Mouse (Mus musculus) kidney, embryonic 16.5 days (tissue): ENCODE measurements at regions not wholly inside any gene's neighbourhood (a gene's known extent, or its start where the extent isn't known, plus 50 kb on each side); places are given as distances from the start of the nearest gene placed in this dataset.
"Not testable (repeated sequence)": the region's sequence is repeated elsewhere in the genome, so short reads cannot be mapped to it uniquely, and the experiment has no call there.

Source experiments
- ATAC-seq: fragments of 200-750 bp; cut with Nextera tagmentation; 2 replicates; pipeline ENCODE4 v1.8.0; 2017; ENCODE audit warnings: moderate TSS enrichment; ENCODE audit not compliant: low FRiP score, low TSS enrichment
- H3K27ac ChIP-seq: fragments of 300-500 bp; sonication (generic); 2 replicates; pipeline ENCODE4 v1.5.1; 2014; ENCODE audit warnings: low read length
- H3K27me3 ChIP-seq: fragments of 300-500 bp; sonication (generic); 2 replicates; pipeline ENCODE4 v1.6.1; 2014; ENCODE audit warnings: low read length, control low read depth, mixed read lengths; ENCODE audit not compliant: insufficient read depth
- H3K36me3 ChIP-seq: fragments of 300-500 bp; sonication (generic); 2 replicates; pipeline ENCODE4 v1.6.1; 2014; ENCODE audit warnings: low read length, control low read depth, mixed read lengths; ENCODE audit not compliant: insufficient read depth
- H3K4me1 ChIP-seq: fragments of 300-500 bp; sonication (generic); 2 replicates; pipeline ENCODE4 v1.6.1; 2014; ENCODE audit warnings: low read length, control low read depth, mixed read lengths; ENCODE audit not compliant: insufficient read depth
- H3K4me2 ChIP-seq: fragments of 300-500 bp; sonication (generic); replicated peaks from 2 replicates; pipeline ENCODE4 v1.6.1; 2014; ENCODE audit warnings: low read depth, low read length
- H3K4me3 ChIP-seq: fragments of 300-500 bp; sonication (generic); 2 replicates; pipeline ENCODE4 v1.5.1; 2014; ENCODE audit warnings: mild to moderate bottlenecking, low read length
- H3K9ac ChIP-seq: fragments of 300-500 bp; sonication (generic); replicated peaks from 2 replicates; pipeline ENCODE4 v1.6.1; 2014; ENCODE audit warnings: low read length
- H3K9me3 ChIP-seq: fragments of 300-500 bp; sonication (generic); 2 replicates; pipeline ENCODE4 v1.6.1; 2016; ENCODE audit warnings: low read length, control low read depth
- WGBS: fragments of 180-500 bp; shearing (Covaris S2); extraction: QIAGEN DNeasy Blood & Tissue Kit; methylation state at CpG from one replicate; pipeline ENCODE4 v1.1.7; 2014; 5-methylcytosine and 5-hydroxymethylcytosine counted together

DNA sequence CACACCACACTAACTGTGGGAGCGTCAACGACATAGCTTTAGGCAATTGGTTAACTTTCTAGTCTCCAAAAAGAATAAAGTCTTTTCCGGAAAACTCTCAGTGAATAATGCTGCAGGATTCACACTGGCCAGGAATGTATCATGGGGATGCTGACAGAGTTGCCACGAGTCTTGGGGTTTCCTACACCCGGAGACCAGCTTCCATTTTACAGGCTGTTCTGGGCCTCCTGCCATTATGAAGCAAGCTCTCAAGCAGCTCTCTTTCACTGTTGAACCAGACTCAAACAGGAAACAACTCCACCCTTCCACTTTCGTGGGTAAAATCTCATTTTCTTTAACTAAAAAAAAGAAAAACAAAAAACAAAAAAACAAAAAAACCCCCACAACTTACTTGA is 123.0 kb upstream of the Tbl1xr1 start:
- 77% methylated on average over 6 of the region's 6 CpGs for WGBS
- no peaks in the 10 kb centered on the region for H3K9me3 ChIP-seq
- H3K36me3 ChIP-seq: no peaks in the 10 kb centered on the region
- no peak overlapping the region for H3K9ac ChIP-seq
- no peak overlapping the region for H3K27ac ChIP-seq
- H3K4me3 ChIP-seq: no peak overlapping the region
- peaks cover 9% of the 10 kb centered on the region; the same call in 1 of the 2 replicates for H3K4me1 ChIP-seq
- no peaks in the 10 kb centered on the region for H3K27me3 ChIP-seq
- ATAC-seq: no peak
- H3K4me2 ChIP-seq: no peak overlapping the region

DNA sequence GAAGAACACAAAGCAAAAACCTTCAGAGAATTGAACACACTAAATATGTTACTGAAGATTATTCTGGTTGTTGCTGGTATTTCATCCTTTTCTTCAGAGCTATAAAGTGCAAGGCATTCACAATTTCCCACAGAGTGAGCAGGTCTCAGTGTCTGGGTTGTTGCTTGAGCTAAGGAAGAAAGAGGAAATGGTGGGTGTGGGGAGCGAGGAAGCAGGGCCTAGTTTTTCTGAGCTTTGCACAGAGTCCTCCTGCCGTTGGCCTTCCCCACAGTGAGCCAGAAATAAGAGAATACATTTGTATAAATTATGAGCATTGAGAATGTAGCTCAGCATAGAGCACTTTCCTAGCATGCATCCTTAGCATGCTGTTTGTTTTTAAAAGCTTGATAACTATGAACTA is 120.8 kb upstream of the Tbl1xr1 start:
- Histone ChIP-seq H3K27me3 (no peaks in the 10 kb centered on the region), H3K36me3 (no peaks in the 10 kb centered on the region)
- WGBS: 62% methylated on average over 2 of the region's 2 CpGs

GRCm38 (mm10) chr3:21957105-21957504 is 119.3 kb upstream of the Tbl1xr1 start:
- H3K9me3 ChIP-seq, ATAC-seq, H3K9ac ChIP-seq, H3K27ac ChIP-seq, H3K36me3 ChIP-seq, H3K4me3 ChIP-seq, H3K4me2 ChIP-seq, H3K27me3 ChIP-seq: not testable (repeated sequence)
- 63% methylated on average over 6 of the region's 6 CpGs for WGBS
- peaks cover 24% of the 10 kb centered on the region for H3K4me1 ChIP-seq

More for the DNA sequence above, 120.8 kb upstream of the Tbl1xr1 start:
- no peak overlapping the region for H3K27ac ChIP-seq
- peaks cover 11% of the 10 kb centered on the region for H3K4me1 ChIP-seq
- H3K9me3 ChIP-seq: no peaks in the 10 kb centered on the region
- no peak overlapping the region for H3K4me3 ChIP-seq
- no peak overlapping the region for H3K4me2 ChIP-seq
- no peak overlapping the region for H3K9ac ChIP-seq
- no peak for ATAC-seq

- Histone ChIP-seq H3K4me3 (no peak overlapping the region), H3K9me3 (no peaks in the 10 kb centered on the region), H3K36me3 (no peaks in the 10 kb centered on the region), H3K27me3 (no peaks in the 10 kb centered on the region), H3K4me2 (no peak overlapping the region), H3K4me1 (peaks cover 31% of the 10 kb centered on the region), H3K27ac (no peak overlapping the region), H3K9ac (no peak overlapping the region)
- WGBS: 86% methylated on average over 6 of the region's 6 CpGs
- no peak for ATAC-seq
Observed at GRCm38 (mm10) chr3:21958595-21959286, 117.7 kb upstream of the Tbl1xr1 start.

DNA sequence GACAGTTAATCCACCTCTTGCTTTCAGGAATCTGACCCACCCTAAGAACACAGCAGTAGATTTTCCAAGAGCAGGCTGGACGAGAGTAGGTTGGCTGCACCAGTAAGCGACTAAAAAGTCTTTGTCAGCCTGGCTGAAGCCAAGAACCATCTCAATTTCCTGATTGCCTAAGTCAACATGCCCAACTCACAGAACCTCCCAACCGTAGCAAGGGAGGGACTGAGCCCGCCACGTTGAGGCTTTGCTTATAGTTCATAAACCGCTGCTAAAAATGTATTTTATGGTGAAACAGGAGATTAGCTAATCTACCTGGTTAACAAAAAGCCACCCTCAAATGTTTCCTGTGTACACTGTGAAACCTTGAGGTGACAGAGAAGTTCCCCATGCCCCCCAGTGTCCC is 115.4 kb upstream of the Tbl1xr1 start:
- ATAC-seq: peak; percentile 50; the same call in 1 of the 2 replicates
- Histone ChIP-seq H3K27ac (peak overlapping the region; percentile 44), H3K9me3 (no peaks in the 10 kb centered on the region), H3K27me3 (no peaks in the 10 kb centered on the region), H3K36me3 (no peaks in the 10 kb centered on the region), H3K4me3 (no peak overlapping the region), H3K9ac (no peak overlapping the region), H3K4me2 (no peak overlapping the region), H3K4me1 (peaks cover 35% of the 10 kb centered on the region)
- 39% methylated on average over 6 of the region's 6 CpGs for WGBS

DNA sequence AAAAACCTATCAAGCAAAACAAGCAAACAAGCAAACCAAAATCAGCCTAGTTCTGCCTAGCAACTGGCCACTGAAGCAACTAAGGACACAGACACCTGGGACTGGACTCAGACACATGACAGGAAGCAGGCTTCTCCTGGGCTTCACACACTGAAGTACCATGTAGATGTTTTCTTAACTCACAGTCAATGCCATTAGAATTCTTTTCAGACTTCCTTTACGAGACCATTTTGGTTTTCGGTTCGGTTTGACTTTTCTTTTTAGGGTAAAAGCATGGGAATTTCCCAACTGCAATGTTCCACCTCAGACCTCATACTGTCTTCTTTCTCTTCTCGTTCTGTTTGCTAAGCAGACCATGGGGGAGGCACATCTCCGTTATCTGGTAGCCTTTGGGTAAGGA is 114.7 kb upstream of the Tbl1xr1 start:
- Histone ChIP-seq H3K4me1 (peaks cover 35% of the 10 kb centered on the region), H3K36me3 (no peaks in the 10 kb centered on the region), H3K27ac (0 out of 2 replicates have a peak overlapping the region, but pooled peaks have one; percentile 20), H3K27me3 (no peaks in the 10 kb centered on the region), H3K9me3 (no peaks in the 10 kb centered on the region), H3K9ac (no peak overlapping the region), H3K4me3 (no peak overlapping the region), H3K4me2 (no peak overlapping the region)
- no peak for ATAC-seq
- 72% methylated on average over 5 of the region's 5 CpGs for WGBS

- H3K9me3 ChIP-seq: no peaks in the 10 kb centered on the region
- no peak for ATAC-seq
- peaks cover 35% of the 10 kb centered on the region for H3K4me1 ChIP-seq
- 45% methylated on average over 7 of the region's 7 CpGs for WGBS
- H3K27ac ChIP-seq: peak overlapping the region; percentile 57; the same call in 1 of the 2 replicates
- no peak overlapping the region for H3K4me2 ChIP-seq
- H3K4me3 ChIP-seq: no peak overlapping the region
- no peaks in the 10 kb centered on the region for H3K36me3 ChIP-seq
- H3K27me3 ChIP-seq: no peaks in the 10 kb centered on the region
- H3K9ac ChIP-seq: no peak overlapping the region
Observed at GRCm38 (mm10) chr3:21962360-21962782, 114.1 kb upstream of the Tbl1xr1 start.

DNA sequence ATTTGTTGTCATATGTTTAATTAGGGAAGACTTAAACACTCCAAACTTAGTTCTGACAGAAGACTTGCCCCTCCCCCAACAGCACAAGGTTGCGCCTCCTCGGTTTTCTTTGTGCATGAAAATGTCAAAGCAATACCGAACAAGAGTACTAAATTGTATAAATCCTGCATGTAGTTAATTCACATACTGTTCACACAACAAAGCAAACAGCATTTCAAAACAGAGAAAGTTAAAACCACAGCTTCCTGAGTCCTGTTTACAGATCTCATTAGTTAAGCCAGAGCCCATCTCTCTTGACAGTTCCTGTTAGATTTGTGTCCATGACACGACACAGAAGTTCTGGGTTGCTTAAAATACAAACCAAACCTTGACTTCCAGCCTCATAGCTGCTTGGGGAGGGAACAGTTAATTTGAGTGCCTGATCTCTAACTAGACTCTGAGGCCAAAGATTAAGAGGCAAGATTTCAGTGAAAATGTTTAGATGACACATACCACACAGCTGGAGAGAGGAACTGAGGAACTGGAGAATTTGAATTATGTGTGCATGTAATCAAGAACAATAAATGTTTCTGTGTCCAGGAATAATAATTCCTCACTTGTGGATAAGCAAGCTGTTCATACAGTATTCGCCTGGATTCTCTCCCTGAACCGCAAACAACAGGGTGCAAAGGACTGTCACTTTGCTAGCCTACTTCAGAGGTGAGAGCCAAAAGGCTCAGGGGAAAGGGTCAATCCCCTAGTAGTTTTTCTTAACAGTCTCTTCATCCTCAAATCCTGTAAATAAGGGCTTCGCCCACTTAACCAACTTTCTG is 113.3 kb upstream of the Tbl1xr1 start:
- peaks cover 35% of the 10 kb centered on the region for H3K4me1 ChIP-seq
- no peaks in the 10 kb centered on the region for H3K9me3 ChIP-seq
- H3K27ac ChIP-seq: peak overlapping the region; percentile 57
- H3K4me3 ChIP-seq: no peak overlapping the region
- 28% methylated on average over 7 of the region's 7 CpGs for WGBS
- no peak overlapping the region for H3K9ac ChIP-seq
- no peak overlapping the region for H3K4me2 ChIP-seq
- peak; percentile 76 for ATAC-seq
- no peaks in the 10 kb centered on the region for H3K27me3 ChIP-seq
- no peaks in the 10 kb centered on the region for H3K36me3 ChIP-seq

DNA sequence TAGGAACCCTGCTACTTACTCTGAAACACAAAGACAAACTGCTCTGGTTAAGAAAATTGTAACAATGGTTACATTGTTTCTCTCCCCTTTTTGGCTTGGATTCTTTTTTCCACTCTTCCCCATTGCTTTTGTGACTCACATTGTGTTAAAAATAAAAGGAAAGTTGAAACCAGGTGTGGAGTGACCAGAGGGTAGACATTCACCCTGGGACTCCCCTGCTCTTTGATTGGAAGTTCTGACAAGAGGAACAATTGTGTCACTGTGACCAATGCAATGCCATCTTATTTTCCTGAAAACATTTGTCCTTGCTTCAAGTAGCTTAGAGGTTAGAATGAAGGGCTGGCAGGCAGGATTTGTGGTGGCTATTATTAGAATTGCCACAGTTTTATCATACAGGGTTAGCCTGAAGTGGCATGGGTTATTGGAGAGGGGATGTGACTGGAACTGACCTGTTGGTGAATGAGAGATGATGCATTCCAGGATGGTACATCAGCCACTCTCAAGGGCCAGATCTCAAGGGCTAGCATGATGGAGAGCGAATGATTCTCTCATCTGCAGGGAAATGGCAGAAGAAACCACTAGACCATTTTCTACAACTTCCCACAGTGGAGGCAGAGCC is 112.6 kb upstream of the Tbl1xr1 start:
- H3K9ac ChIP-seq: no peak overlapping the region
- no peak overlapping the region for H3K4me2 ChIP-seq
- H3K36me3 ChIP-seq: no peaks in the 10 kb centered on the region
- peaks cover 35% of the 10 kb centered on the region for H3K4me1 ChIP-seq
- no peaks in the 10 kb centered on the region for H3K9me3 ChIP-seq
- H3K4me3 ChIP-seq: no peak overlapping the region
- peak overlapping the region; percentile 16; the same call in 1 of the 2 replicates for H3K27ac ChIP-seq
- ATAC-seq: no peak
- H3K27me3 ChIP-seq: no peaks in the 10 kb centered on the region
- WGBS: 97% methylated on average over 1 of the region's 1 CpGs
